Mouse (Mus musculus) embryonic facial prominence, embryonic 14.5 days (tissue): ENCODE data around the gene Speer4b. TPM values are rescaled to one million over a fixed set of nuclear protein-coding genes. Genes with fewer than 3 reads are reported as not detected.

Experiments used
- ATAC-seq: fragments of 200-750 bp; cut with Nextera tagmentation; 2 replicates; pipeline ENCODE4 v1.8.0; 2017; ENCODE audit warnings: low read depth, moderate number of reproducible peaks, moderate TSS enrichment
- DNase-seq: peaks from one replicate; pipeline ENCODE4 v3.0.0-alpha.2; 2015; ENCODE audit warnings: low spot score
- H3K27ac ChIP-seq: fragments of 300-500 bp; sonication (generic); replicated peaks from 2 replicates; pipeline ENCODE4 v1.5.1; 2014; ENCODE audit warnings: low read depth, mild to moderate bottlenecking, low read length, moderate library complexity
- H3K27me3 ChIP-seq: fragments of 300-500 bp; sonication (generic); replicated peaks from 2 replicates; pipeline ENCODE4 v1.6.1; 2014; ENCODE audit warnings: low read length; ENCODE audit not compliant: control insufficient read depth, insufficient read depth
- H3K36me3 ChIP-seq: fragments of 300-500 bp; sonication (generic); 2 replicates; pipeline ENCODE4 v1.6.1; 2014; ENCODE audit warnings: low read length, mixed read lengths; ENCODE audit not compliant: control insufficient read depth, insufficient read depth
- H3K4me1 ChIP-seq: fragments of 300-500 bp; sonication (generic); 2 replicates; pipeline ENCODE4 v1.6.1; 2014; ENCODE audit warnings: antibody characterized with exemption, low read length; ENCODE audit not compliant: control insufficient read depth, insufficient read depth
- H3K4me2 ChIP-seq: fragments of 300-500 bp; sonication (generic); 2 replicates; pipeline ENCODE4 v1.6.1; 2014; ENCODE audit warnings: low read depth, mild to moderate bottlenecking, low read length, moderate library complexity, mixed read lengths
- H3K4me3 ChIP-seq: fragments of 300-500 bp; sonication (generic); 2 replicates; pipeline ENCODE4 v1.5.1; 2014; ENCODE audit warnings: low read depth, mild to moderate bottlenecking, low read length
- H3K9ac ChIP-seq: fragments of 300-500 bp; sonication (generic); 2 replicates; pipeline ENCODE4 v1.6.1; 2014; ENCODE audit warnings: low read depth, mild to moderate bottlenecking, low read length, moderate library complexity, mixed read lengths
- H3K9me3 ChIP-seq: fragments of 300-500 bp; sonication (generic); 2 replicates; pipeline ENCODE4 v1.6.1; 2016; ENCODE audit warnings: low read length; ENCODE audit not compliant: control insufficient read depth
- WGBS: fragments of 180-500 bp; shearing (Covaris S2); extraction: QIAGEN DNeasy Blood & Tissue Kit; methylation state at CpG from one replicate; pipeline ENCODE4 v1.1.7; 2014; 5-methylcytosine and 5-hydroxymethylcytosine counted together
- polyA plus RNA-seq: library from polyadenylated mRNA; unstranded; fragments of >200 nt; fragmentation: Nextera tagmentation; extraction: Ambion mirVana; gene quantifications from 2 replicates; pipeline ENCODE4 v1.2.1, GENCODE M21; 2014

Speer4b gene
- polyA plus RNA-seq, 1 experiment from 2014 or later, result 0.49 TPM

- Histone ChIP-seq H3K9ac (no peak overlapping the region), H3K4me1 (no peaks in the 10 kb centered on the region), H3K9me3 (no peaks in the 10 kb centered on the region), H3K4me2 (no peak overlapping the region), H3K27ac (no peak overlapping the region), H3K27me3 (no peaks in the 10 kb centered on the region), H3K4me3 (no peak overlapping the region), H3K36me3 (no peaks in the 10 kb centered on the region)
- 69% methylated on average over 1 of the region's 1 CpGs for WGBS
- ATAC-seq (no peak), DNase-seq (no peak)
These were observed 43.6 kb downstream of the Speer4b start for GRCm38 (mm10) chr5:27457686-27458085.

GRCm38 (mm10) chr5:27456981-27457380 lies 44.3 kb downstream of the Speer4b start:
- Histone ChIP-seq H3K9ac (no peak overlapping the region), H3K9me3 (no peaks in the 10 kb centered on the region), H3K36me3 (no peaks in the 10 kb centered on the region), H3K4me2 (no peak overlapping the region), H3K4me1 (no peaks in the 10 kb centered on the region), H3K27me3 (no peaks in the 10 kb centered on the region), H3K27ac (no peak overlapping the region), H3K4me3 (no peak overlapping the region)
- 83% methylated on average over 1 of the region's 1 CpGs for WGBS
- ATAC-seq (no peak), DNase-seq (no peak)

- no peak overlapping the region for H3K27ac ChIP-seq
- H3K36me3 ChIP-seq, result no peaks in the 10 kb centered on the region
- no peaks in the 10 kb centered on the region for H3K9me3 ChIP-seq
- ATAC-seq, result no peak
- no peak overlapping the region for H3K9ac ChIP-seq
- H3K27me3 ChIP-seq, result no peaks in the 10 kb centered on the region
- whole genome bisulfite sequencing, result 82% methylated on average over 3 of the region's 3 CpGs
- H3K4me1 ChIP-seq, result no peaks in the 10 kb centered on the region
- no peak overlapping the region for H3K4me3 ChIP-seq
- H3K4me2 ChIP-seq, result no peak overlapping the region
- DNase-seq, result no peak
These were observed 46.9 kb downstream of the Speer4b start for GRCm38 (mm10) chr5:27454386-27454785.

GRCm38 (mm10) chr5:27453201-27453845 lies 47.9 kb downstream of the Speer4b start:
- Histone ChIP-seq H3K4me1 (no peaks in the 10 kb centered on the region), H3K4me2 (no peak overlapping the region), H3K27ac (no peak overlapping the region), H3K36me3 (no peaks in the 10 kb centered on the region), H3K9ac (no peak overlapping the region), H3K4me3 (no peak overlapping the region), H3K9me3 (no peaks in the 10 kb centered on the region), H3K27me3 (no peaks in the 10 kb centered on the region)
- ATAC-seq (no peak), DNase-seq (no peak)
- WGBS, result 45% methylated on average over 3 of the region's 3 CpGs
